Mouse (Mus musculus) lung, adult 2 months (tissue): ENCODE measurements at regions not wholly inside any gene's neighbourhood (a gene's known extent, or its start where the extent isn't known, plus 50 kb on each side); places are given as distances from the start of the nearest gene placed in this dataset.

Experiments
- CTCF ChIP-seq: fragments of 200-500 bp; IDR thresholded peaks from 2 replicates; pipeline ENCODE4 v1.5.1; 2011; ENCODE audit warnings: mild to moderate bottlenecking, low read length, control low read depth; ENCODE audit not compliant: insufficient read depth
- POLR2A ChIP-seq: fragments of 200-500 bp; IDR thresholded peaks from 2 replicates; pipeline ENCODE4 v1.6.1; 2011; ENCODE audit warnings: low read depth, mild to moderate bottlenecking, control low read depth, low read length, borderline replicate concordance; ENCODE audit errors: extremely low read depth

DNA sequence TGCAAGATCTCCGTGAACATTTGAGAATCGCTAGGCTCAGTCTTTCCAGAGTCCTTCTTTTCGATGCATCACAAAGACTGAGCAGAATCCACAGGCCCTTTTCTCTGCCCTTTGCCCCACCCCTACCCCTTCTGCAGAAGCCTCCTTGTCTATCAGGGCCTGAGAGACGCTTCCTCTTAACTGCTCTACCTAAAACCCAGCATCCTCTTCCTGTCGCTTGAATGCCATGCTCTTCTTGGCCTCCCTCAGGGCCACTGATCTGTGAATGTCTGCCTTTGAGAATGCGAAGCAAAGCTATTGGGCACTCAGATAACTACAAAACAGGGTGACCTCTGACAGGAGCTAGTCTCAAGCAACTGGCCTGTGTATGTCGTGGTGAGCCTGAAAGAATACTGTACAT lies 237.1 kb downstream of the Gm5426 start:
- TF ChIP-seq POLR2A (no peak), CTCF (no peak)
